Mouse (Mus musculus): ENCODE measurements around the gene Ttc21b.

Gene Ttc21b

GRCm38 (mm10) chr2:66173134-66173533 is 83.3 kb downstream of the Ttc21b start:
- no peak for DNase-seq (ENCODE audit: extremely low read depth, insufficient read length, low spot score)

GRCm38 (mm10) chr2:66171643-66172042 is 84.8 kb downstream of the Ttc21b start:
- DNase-seq (ENCODE audit: extremely low read depth, insufficient read length, low spot score), result no peak

GRCm38 (mm10) chr2:66170721-66171120 is 85.7 kb downstream of the Ttc21b start:
- DNase-seq (ENCODE audit: extremely low read depth, insufficient read length, low spot score), result no peak

GRCm38 (mm10) chr2:66165025-66165424 is 91.4 kb downstream of the Ttc21b start:
- no peak for DNase-seq (ENCODE audit: extremely low read depth, insufficient read length, low spot score)

- no peak for DNase-seq (ENCODE audit: extremely low read depth, insufficient read length, low spot score)
These were observed 98.1 kb downstream of the Ttc21b start for GRCm38 (mm10) chr2:66158140-66158915.

GRCm38 (mm10) chr2:66151436-66151835 is 105.0 kb downstream of the Ttc21b start:
- DNase-seq (ENCODE audit: extremely low read depth, insufficient read length, low spot score), result no peak

- no peak for DNase-seq (ENCODE audit: extremely low read depth, insufficient read length, low spot score)
These were observed 105.9 kb downstream of the Ttc21b start for GRCm38 (mm10) chr2:66150531-66150930.

GRCm38 (mm10) chr2:66148654-66149230 is 107.7 kb downstream of the Ttc21b start:
- no peak for DNase-seq (ENCODE audit: extremely low read depth, insufficient read length, low spot score)

GRCm38 (mm10) chr2:66146473-66146872 is 109.9 kb downstream of the Ttc21b start:
- no peak for DNase-seq (ENCODE audit: extremely low read depth, insufficient read length, low spot score)

GRCm38 (mm10) chr2:66144770-66145169 is 111.6 kb downstream of the Ttc21b start:
- DNase-seq (ENCODE audit: extremely low read depth, insufficient read length, low spot score), result peak; percentile 31

GRCm38 (mm10) chr2:66143284-66143683 is 113.1 kb downstream of the Ttc21b start:
- DNase-seq (ENCODE audit: extremely low read depth, insufficient read length, low spot score), result no peak

GRCm38 (mm10) chr2:66142711-66143110 is 113.7 kb downstream of the Ttc21b start:
- no peak for DNase-seq (ENCODE audit: extremely low read depth, insufficient read length, low spot score)

GRCm38 (mm10) chr2:66142268-66142667 is 114.1 kb downstream of the Ttc21b start:
- no peak for DNase-seq (ENCODE audit: extremely low read depth, insufficient read length, low spot score)

- DNase-seq (ENCODE audit: extremely low read depth, insufficient read length, low spot score), result no peak
These were observed 116.2 kb downstream of the Ttc21b start for GRCm38 (mm10) chr2:66140246-66140645.

Measured in 3134 (cell line).